Mouse (Mus musculus) E14TG2a.4 (cell line): ENCODE results near the gene Malsu1.

Experiments
- CTCF ChIP-seq: conservative IDR thresholded peaks from 2 replicates; pipeline ENCODE4 v1.5.1; 2014; ENCODE audit warnings: low read length
- POU5F1 ChIP-seq: IDR thresholded peaks from 2 replicates; pipeline ENCODE4 v1.6.1; 2014; ENCODE audit warnings: low read length, borderline replicate concordance

GRCm38 (mm10) chr6:49056009-49056408 is 17.6 kb upstream of the Malsu1 start:
- no peak for TF ChIP-seq CTCF
- no peak for TF ChIP-seq POU5F1
